Mouse (Mus musculus): ENCODE results near the gene Lars2. TPM values are rescaled to one million over a fixed set of nuclear protein-coding genes. Genes with fewer than 3 reads are reported as not detected.

Gene Lars2
- total RNA-seq, 1 experiment from 2014 or later = 141 TPM

- ATAC-seq (replicated peaks; ENCODE audit: low read depth, poor library complexity, severe bottlenecking) = no peak
Measured at GRCm38 (mm10) chr9:123500480-123500879, 133.8 kb downstream of the Lars2 start.

GRCm38 (mm10) chr9:123503171-123503834 lies 136.6 kb downstream of the Lars2 start:
- ATAC-seq (replicated peaks; ENCODE audit: low read depth, poor library complexity, severe bottlenecking) = no peak

- peak; percentile 89 for ATAC-seq (replicated peaks; ENCODE audit: low read depth, poor library complexity, severe bottlenecking)
Measured at GRCm38 (mm10) chr9:123504325-123504724, 137.6 kb downstream of the Lars2 start.

- ATAC-seq (replicated peaks; ENCODE audit: low read depth, poor library complexity, severe bottlenecking) = no peak
Measured at GRCm38 (mm10) chr9:123505598-123505997, 138.9 kb downstream of the Lars2 start.

GRCm38 (mm10) chr9:123506270-123507146 lies 139.8 kb downstream of the Lars2 start:
- no peak for ATAC-seq (replicated peaks; ENCODE audit: low read depth, poor library complexity, severe bottlenecking)

- ATAC-seq (replicated peaks; ENCODE audit: low read depth, poor library complexity, severe bottlenecking) = no peak
Measured at GRCm38 (mm10) chr9:123507380-123507779, 140.7 kb downstream of the Lars2 start.

- no peak for ATAC-seq (replicated peaks; ENCODE audit: low read depth, poor library complexity, severe bottlenecking)
Measured at GRCm38 (mm10) chr9:123508986-123509385, 142.3 kb downstream of the Lars2 start.

- peak; percentile 84 for ATAC-seq (replicated peaks; ENCODE audit: low read depth, poor library complexity, severe bottlenecking)
Measured at GRCm38 (mm10) chr9:123509638-123510604, 143.2 kb downstream of the Lars2 start.

- ATAC-seq (replicated peaks; ENCODE audit: low read depth, poor library complexity, severe bottlenecking) = no peak
Measured at GRCm38 (mm10) chr9:123510926-123511325, 144.2 kb downstream of the Lars2 start.

Other genes with a start within 250 kb of the Lars2 start
- 2.1 TPM in 1 of 2 replicates, not detected in the other for gene Clec3b, start 216.0 kb upstream of the Lars2 start, total RNA-seq (2017)
- 0.27 and 0.39 TPM in 2 replicates for gene Cdcp1, start 150.9 kb upstream of the Lars2 start, total RNA-seq (2017)
- gene Tmem158, start 106.2 kb upstream of the Lars2 start, total RNA-seq (2017) = 1.6 and 1.8 TPM in 2 replicates
- gene Limd1, start 111.8 kb downstream of the Lars2 start, total RNA-seq (2017) = 21.6 and 30.0 TPM in 2 replicates
- 45.9 and 53.1 TPM in 2 replicates for gene Sacm1l, start 162.8 kb downstream of the Lars2 start, total RNA-seq (2017)